Mouse (Mus musculus) gastrocnemius, postnatal 25 days (tissue): ENCODE data around the gene Ly6g6c. TPM values are rescaled to one million over a fixed set of nuclear protein-coding genes. Genes with fewer than 3 reads are reported as not detected.
A peak's percentile ranks its signal among the peaks of the same experiment; 100 is the strongest.

Experiments
- DNase-seq: peaks from one replicate; pipeline ENCODE4 v3.0.0; 2022
- long read RNA-seq, 2 experiments: library from polyadenylated mRNA; stranded (forward); transcript quantifications; one replicate each; pipeline ENCODE4 v2.0.0; 2021
- total RNA-seq, 2 experiments: library from RNA; stranded (reverse); gene quantifications; 1 replicate in 1 of 2; 2 replicates in 1 of 2; pipeline ENCODE4 v1.2.3; 2021

Gene Ly6g6c
- not detected for total RNA-seq
- long read RNA-seq, experiment 1 = 0 reads
- long read RNA-seq, experiment 2 = 0 reads

GRCm38 (mm10) chr17:35064951-35065947 lies at the start of gene Ly6g6c:
Gene Ly6g6c, plus strand, starts transcription at chr17:35065388.
- peak; percentile 46 for DNase-seq

GRCm38 (mm10) chr17:35016376-35016775 lies 48.8 kb upstream of the Ly6g6c start, which contains the start of gene Vwa7:
Gene Vwa7, plus strand, starts transcription at chr17:35016579.
- DNase-seq = peak; percentile 52

- DNase-seq = peak; percentile 5
Measured at GRCm38 (mm10) chr17:35016791-35017705, 48.1 kb upstream of the Ly6g6c start.

GRCm38 (mm10) chr17:35017706-35018030 lies 47.5 kb upstream of the Ly6g6c start:
- DNase-seq = no peak

- no peak for DNase-seq
Measured at GRCm38 (mm10) chr17:35018171-35018570, 47.0 kb upstream of the Ly6g6c start.

GRCm38 (mm10) chr17:35019894-35020293 lies 45.3 kb upstream of the Ly6g6c start:
- no peak for DNase-seq

- no peak for DNase-seq
Measured at GRCm38 (mm10) chr17:35020551-35020950, 44.6 kb upstream of the Ly6g6c start.

- DNase-seq = peak; percentile 75
Measured at GRCm38 (mm10) chr17:35021163-35021808, 43.9 kb upstream of the Ly6g6c start.

- DNase-seq = no peak
Measured at GRCm38 (mm10) chr17:35021842-35022477, 43.2 kb upstream of the Ly6g6c start.

- DNase-seq = no peak
Measured at GRCm38 (mm10) chr17:35022541-35023060, 42.6 kb upstream of the Ly6g6c start.

GRCm38 (mm10) chr17:35023221-35023620 lies 42.0 kb upstream of the Ly6g6c start:
- DNase-seq = no peak

GRCm38 (mm10) chr17:35023756-35024155 lies 41.4 kb upstream of the Ly6g6c start:
- DNase-seq = no peak

GRCm38 (mm10) chr17:35024261-35024660 lies 40.9 kb upstream of the Ly6g6c start:
- DNase-seq = no peak

GRCm38 (mm10) chr17:35024691-35025488 lies 40.3 kb upstream of the Ly6g6c start:
- DNase-seq = peak; percentile 31

GRCm38 (mm10) chr17:35026206-35026605 lies 39.0 kb upstream of the Ly6g6c start:
- DNase-seq = no peak

- peak; percentile 68 for DNase-seq
Measured at GRCm38 (mm10) chr17:35027277-35028068, 37.7 kb upstream of the Ly6g6c start, which contains the start of gene Sapcd1. Gene Sapcd1, minus strand, starts transcription at chr17:35028016.

GRCm38 (mm10) chr17:35028315-35028714 lies 36.9 kb upstream of the Ly6g6c start:
- DNase-seq = no peak

GRCm38 (mm10) chr17:35029691-35030532 lies 35.3 kb upstream of the Ly6g6c start:
- DNase-seq = no peak
